In genomic region chr7:12422245-12422849, GRCm38 (mm10) we compare ENCODE assay signal across 8 mouse cellular contexts. TPM values are rescaled to one million over a fixed set of nuclear protein-coding genes. Genes with fewer than 3 reads are reported as not detected.
DNase-seq lines count a peak whose midpoint lies in the region; ATAC-seq lines count a peak whose summit lies in the region.

Gene Zfp551, minus strand, starts transcription at chr7:12422751.

- peaks cover 22% of the 10 kb centered on the region for H3K9me3 ChIP-seq in megakaryocyte, embryonic 14.5 days

- H3K36me3 ChIP-seq in megakaryocyte, embryonic 14.5 days (replicated peaks; ENCODE audit: low read length): peaks cover 35% of the 10 kb centered on the region

- peak within 1 kb of the TSS; percentile 93 for H3K4me3 ChIP-seq in megakaryocyte, embryonic 14.5 days (replicated peaks)

- no peaks in the 10 kb centered on the region for H3K27me3 ChIP-seq in megakaryocyte, embryonic 14.5 days (replicated peaks)

- DNase-seq in adrenal gland, adult 18-20 months (ENCODE audit: low spot score in 2 of 2): peak; percentile 40 to 52
- peak; percentile 81 for DNase-seq in embryo, embryonic 10 days (ENCODE audit: low spot score)
- DNase-seq in gastrocnemius, postnatal 25 days: peak; percentile 54
- DNase-seq in left cerebral cortex, adult 9 months (ENCODE audit: low spot score in 2 of 2): peak; percentile 10 to 67
- DNase-seq in right cerebral cortex, postnatal 14 days: peak; percentile 52
- peak; percentile 84 for DNase-seq in yolk sac, embryonic 10.5 days (ENCODE audit: low spot score)

- ATAC-seq in inflammation-experienced regulatory T-cells, adult 6 months: peak; percentile 78

- H3K4me1 ChIP-seq in megakaryocyte, embryonic 14.5 days: peaks cover 24% of the 10 kb centered on the region

RNA-seq across cellular contexts. Expression of gene Zfp551, which starts in this region (rescaled TPM):
- total RNA-seq in adrenal gland, adult 18-20 months (2021): 1 to 10 TPM; 3.7 to 5.3 TPM
- 1 to 10 TPM; 1.9 to 2.2 TPM for total RNA-seq in gastrocnemius, postnatal 25 days (2021)
- 1 to 10 TPM; 2.0 to 5.9 (median 4.7) TPM for polyA plus RNA-seq in inflammation-experienced regulatory T-cells, adult 6 months (2017; shearing (Covaris generic))
- not detected in 2 replicates for polyA plus RNA-seq in megakaryocyte, embryonic 14.5 days (2012; ENCODE audit: insufficient read depth, low replicate concordance)

Comparison
In these comparisons a context has a peak if more than half of its experiments do, and no peak if none do; other contexts are left out.
1. Peak in every context shown above with its lines: DNase-seq, ATAC-seq and H3K4me3 ChIP-seq.